Mouse (Mus musculus) ovary, postnatal 14 days (tissue): Measurements from ENCODE around the gene Wnt1.
"Not testable (repeated sequence)": the region's sequence is repeated elsewhere in the genome, so short reads cannot be mapped to it uniquely, and the experiment has no call there.

Experiments
- DNase-seq: peaks from one replicate; pipeline ENCODE4 v3.0.0; 2022; ENCODE audit warnings: low spot score

Wnt1 gene

GRCm38 (mm10) chr15:98789661-98790535 lies at the start of gene Wnt1:
Wnt1 (plus strand) TSS chr15:98789857.
- no peak for DNase-seq

GRCm38 (mm10) chr15:98740219-98740618 lies 49.4 kb upstream of the Wnt1 start:
- DNase-seq = no peak

GRCm38 (mm10) chr15:98742766-98743428 lies 46.8 kb upstream of the Wnt1 start:
- no peak for DNase-seq

DNA sequence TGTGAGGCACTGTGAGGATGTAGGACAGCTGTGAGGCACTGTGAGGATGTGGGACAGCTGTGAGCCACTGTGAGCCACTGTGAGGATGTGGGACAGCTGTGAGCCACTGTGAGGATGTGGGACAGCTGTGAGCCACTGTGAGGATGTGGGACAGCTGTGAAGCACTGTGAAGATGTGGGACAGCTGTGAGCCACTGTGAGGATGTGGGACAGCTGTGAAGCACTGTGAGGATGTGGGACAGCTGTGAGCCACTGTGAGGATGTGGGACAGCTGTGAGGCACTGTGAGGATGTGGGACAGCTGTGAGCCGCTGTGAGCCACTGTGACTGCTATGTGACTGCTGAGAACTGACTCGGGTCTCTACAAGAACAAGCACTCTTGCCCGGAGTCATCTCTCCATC lies 45.8 kb upstream of the Wnt1 start:
- not testable (repeated sequence) for DNase-seq

- no peak for DNase-seq
These were observed 43.2 kb upstream of the Wnt1 start for GRCm38 (mm10) chr15:98746344-98746965.

GRCm38 (mm10) chr15:98747296-98747695 lies 42.4 kb upstream of the Wnt1 start:
- DNase-seq = no peak

DNA sequence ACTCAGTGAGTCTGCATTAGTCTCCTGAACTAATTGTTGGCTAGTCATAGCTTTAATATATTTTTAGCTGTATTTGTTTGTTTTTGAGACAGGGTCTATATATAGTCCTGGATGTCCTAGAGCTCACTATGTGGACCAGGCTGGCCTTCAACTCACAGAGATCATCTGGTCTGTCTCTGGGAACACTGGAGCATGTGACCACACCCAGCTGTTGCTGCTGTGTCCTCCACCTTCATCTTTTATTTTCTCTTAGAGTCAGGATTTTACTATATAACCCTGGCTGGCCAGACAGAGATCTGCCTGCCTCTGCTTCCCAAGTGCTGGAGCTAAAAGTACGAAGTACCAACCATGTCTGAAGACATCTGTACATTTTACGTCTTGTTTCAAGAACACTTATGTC lies 40.6 kb upstream of the Wnt1 start:
- no peak for DNase-seq

- no peak for DNase-seq
These were observed 36.6 kb upstream of the Wnt1 start for GRCm38 (mm10) chr15:98753021-98753423.

DNA sequence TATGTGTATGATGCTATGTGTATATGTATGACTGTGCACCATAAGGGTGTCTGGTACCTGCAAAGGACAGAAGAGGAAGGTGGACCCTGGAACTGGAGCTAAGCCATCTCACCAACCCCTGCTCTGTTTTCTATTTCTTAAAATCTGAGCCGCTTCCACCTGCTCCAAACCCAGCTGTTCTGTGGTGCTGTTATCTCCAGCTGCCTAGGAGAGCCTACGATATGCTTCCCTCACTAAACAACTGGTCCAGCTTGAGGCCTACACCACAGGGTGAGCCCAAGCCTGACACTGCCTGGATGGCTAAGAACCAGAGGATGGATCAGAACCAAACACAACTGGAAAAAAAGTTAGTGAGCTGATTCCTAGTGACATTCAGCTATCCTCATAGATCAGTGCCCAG lies 35.5 kb upstream of the Wnt1 start:
- no peak for DNase-seq

GRCm38 (mm10) chr15:98762201-98762621 lies 27.4 kb upstream of the Wnt1 start:
- DNase-seq = peak; percentile 55

- DNase-seq = peak; percentile 93
These were observed 26.8 kb upstream of the Wnt1 start, which contains the start of gene Arf3 for GRCm38 (mm10) chr15:98762670-98763529. Arf3 (minus strand) TSS chr15:98763214.

DNA sequence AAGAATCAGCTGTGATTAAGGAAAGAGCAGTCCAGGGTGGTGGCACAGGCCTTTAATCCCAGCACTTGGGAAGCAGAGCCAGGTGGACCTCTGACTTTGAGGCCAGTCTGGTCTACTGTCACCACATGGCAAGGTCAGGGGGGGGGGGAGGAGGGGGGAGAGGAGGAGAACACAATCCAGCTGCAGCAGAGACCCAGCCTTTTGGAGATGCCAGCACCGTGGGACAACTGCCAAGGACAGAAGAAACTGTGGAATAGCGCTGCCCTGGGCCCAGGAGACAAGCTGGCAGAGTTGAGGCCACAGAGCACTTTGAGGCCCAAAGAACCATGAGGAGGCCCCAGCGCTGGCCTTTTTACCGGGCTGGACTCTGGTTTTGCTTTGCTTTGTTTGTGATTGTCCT lies 23.7 kb upstream of the Wnt1 start:
- DNase-seq = no peak

GRCm38 (mm10) chr15:98768259-98768658 lies 21.4 kb upstream of the Wnt1 start:
- DNase-seq = no peak

GRCm38 (mm10) chr15:98771813-98772425 lies 17.7 kb upstream of the Wnt1 start:
- no peak for DNase-seq

- no peak for DNase-seq
These were observed 17.0 kb upstream of the Wnt1 start for GRCm38 (mm10) chr15:98772511-98773211.

DNA sequence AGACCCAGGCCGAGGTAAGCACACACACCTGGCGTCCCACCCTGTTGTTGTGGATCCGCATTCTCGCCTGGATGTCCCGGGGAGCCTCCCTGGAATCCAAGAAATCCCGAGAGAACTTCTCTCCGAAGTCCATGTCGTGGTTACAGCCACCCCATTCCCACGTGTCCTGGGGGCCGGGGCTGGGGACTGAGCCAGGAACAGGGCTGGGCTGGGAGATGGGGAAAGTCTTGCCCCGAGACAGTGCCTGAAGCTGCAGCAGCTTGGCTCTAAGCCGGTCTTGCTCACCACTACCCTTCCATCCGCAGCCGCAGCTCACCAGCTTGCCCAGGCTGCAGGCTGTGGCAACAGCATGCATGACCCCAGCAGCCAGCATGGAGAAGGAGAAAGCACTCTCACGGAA lies 15.6 kb upstream of the Wnt1 start:
- DNase-seq = no peak

GRCm38 (mm10) chr15:98775533-98775932 lies 14.1 kb upstream of the Wnt1 start:
- DNase-seq = no peak

DNA sequence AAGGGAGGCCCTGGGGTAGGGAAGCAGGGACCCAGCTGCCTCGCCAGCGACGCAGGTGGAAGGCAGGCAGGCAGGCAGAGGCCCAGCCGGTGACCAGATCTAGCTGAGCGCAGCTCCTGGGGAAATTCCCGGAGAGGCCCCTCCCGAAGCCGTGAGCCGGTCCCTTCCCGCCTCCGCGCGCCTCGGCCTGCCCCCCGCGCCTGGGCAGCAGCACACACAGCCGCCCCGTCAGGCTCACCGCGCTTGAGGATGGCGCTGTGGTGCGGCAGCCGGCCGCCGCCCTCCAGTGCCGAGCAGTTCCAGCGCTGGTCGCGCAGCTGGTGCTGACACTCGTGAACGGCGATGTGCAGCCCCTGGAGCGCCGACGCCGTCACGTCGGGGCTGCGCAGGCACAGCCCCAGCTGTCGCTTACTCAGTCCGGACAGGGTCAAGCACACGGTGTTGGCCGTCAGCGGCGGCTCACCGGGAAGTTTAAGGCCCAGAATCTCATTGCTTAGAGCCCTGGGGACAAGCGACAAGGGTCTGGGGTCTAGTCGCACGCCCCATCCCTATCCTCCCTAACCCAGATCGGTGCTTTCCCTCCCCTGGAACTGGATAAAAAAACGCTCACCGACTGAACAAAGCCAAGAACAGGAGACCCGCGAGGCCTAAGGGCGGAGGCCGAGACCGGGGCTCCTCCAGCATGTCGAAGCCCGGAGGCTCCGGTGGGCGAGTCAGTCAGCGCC lies 13.2 kb upstream of the Wnt1 start:
- DNase-seq = no peak

DNA sequence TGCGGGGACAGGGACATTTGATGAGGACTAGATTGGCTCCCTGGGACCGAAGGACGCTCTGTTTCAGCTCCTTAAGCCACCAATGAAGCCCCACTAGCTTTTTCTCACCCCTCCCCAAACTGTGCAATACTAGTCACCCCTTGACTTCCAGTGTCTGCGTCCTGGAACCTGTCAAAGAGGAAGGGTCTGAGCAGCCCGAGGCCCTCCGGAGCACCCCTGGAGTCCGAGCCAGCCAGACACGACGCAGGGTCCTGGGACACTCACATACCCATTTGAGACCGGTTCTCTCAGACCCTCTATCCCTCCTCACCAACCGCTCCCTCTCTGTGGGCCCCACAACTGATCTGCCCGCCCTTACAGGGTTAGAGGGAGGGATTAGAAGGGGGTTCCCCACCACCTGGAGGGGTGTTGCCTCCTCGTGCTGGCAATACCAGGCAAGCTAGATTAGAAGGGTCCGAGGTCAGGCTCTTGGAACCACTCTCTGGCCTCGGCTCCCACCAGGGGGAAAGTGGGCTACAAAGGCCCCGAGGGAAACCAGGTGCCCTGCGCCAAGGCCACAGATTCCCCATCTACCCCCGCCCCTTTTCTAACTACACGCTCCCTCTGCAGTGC lies 12.5 kb upstream of the Wnt1 start:
- no peak for DNase-seq

- no peak for DNase-seq
These were observed 11.9 kb upstream of the Wnt1 start, which contains the start of gene Wnt10b for GRCm38 (mm10) chr15:98777762-98778161. Wnt10b (minus strand) TSS chr15:98778150.
